Mouse (Mus musculus) heart, embryonic 13.5 days (tissue): Measurements from ENCODE around the gene Olfr641. TPM values are rescaled to one million over a fixed set of nuclear protein-coding genes. Genes with fewer than 3 reads are reported as not detected.

Experiments
- ATAC-seq: fragments of 200-750 bp; cut with Nextera tagmentation; 2 replicates; pipeline ENCODE4 v1.8.0; 2017; ENCODE audit warnings: moderate TSS enrichment; ENCODE audit not compliant: insufficient number of reproducible peaks, low FRiP score, low TSS enrichment; ENCODE audit errors: extremely low read depth
- H3K27ac ChIP-seq: fragments of 300-500 bp; sonication (generic); replicated peaks from 2 replicates; pipeline ENCODE4 v1.5.1; 2015; ENCODE audit warnings: moderate library complexity, mild to moderate bottlenecking, inconsistent platforms
- H3K27me3 ChIP-seq: fragments of 300-500 bp; sonication (generic); replicated peaks from 2 replicates; pipeline ENCODE4 v1.6.1; 2015; ENCODE audit warnings: mild to moderate bottlenecking, inconsistent platforms
- H3K36me3 ChIP-seq: fragments of 300-500 bp; sonication (generic); 2 replicates; pipeline ENCODE4 v1.6.1; 2015; ENCODE audit warnings: mild to moderate bottlenecking, inconsistent platforms
- H3K4me1 ChIP-seq: fragments of 300-500 bp; sonication (generic); 2 replicates; pipeline ENCODE4 v1.6.1; 2015; ENCODE audit warnings: inconsistent platforms
- H3K4me2 ChIP-seq: fragments of 300-500 bp; sonication (generic); 2 replicates; pipeline ENCODE4 v1.6.1; 2015; ENCODE audit warnings: inconsistent platforms, mild to moderate bottlenecking, moderate library complexity
- H3K4me3 ChIP-seq: fragments of 300-500 bp; sonication (generic); 2 replicates; pipeline ENCODE4 v1.5.1; 2015; ENCODE audit warnings: moderate library complexity, mild to moderate bottlenecking, inconsistent platforms
- H3K9ac ChIP-seq: fragments of 300-500 bp; sonication (generic); 2 replicates; pipeline ENCODE4 v1.6.1; 2015; ENCODE audit warnings: inconsistent platforms, mild to moderate bottlenecking, moderate library complexity
- H3K9me3 ChIP-seq: fragments of 300-500 bp; sonication (generic); 2 replicates; pipeline ENCODE4 v1.6.1; 2016; ENCODE audit warnings: inconsistent platforms
- WGBS: fragments of 180-500 bp; shearing (Covaris S2); methylation state at CpG from one replicate; pipeline ENCODE4 v1.1.7; 2015; ENCODE audit warnings: mixed read lengths; 5-methylcytosine and 5-hydroxymethylcytosine counted together
- polyA plus RNA-seq: library from polyadenylated mRNA; unstranded; fragments of >200 nt; fragmentation: Nextera tagmentation; extraction: Ambion mirVana; gene quantifications from 2 replicates; pipeline ENCODE4 v1.2.1, GENCODE M21; 2015

Gene Olfr641
- not detected in 2 replicates for polyA plus RNA-seq

DNA sequence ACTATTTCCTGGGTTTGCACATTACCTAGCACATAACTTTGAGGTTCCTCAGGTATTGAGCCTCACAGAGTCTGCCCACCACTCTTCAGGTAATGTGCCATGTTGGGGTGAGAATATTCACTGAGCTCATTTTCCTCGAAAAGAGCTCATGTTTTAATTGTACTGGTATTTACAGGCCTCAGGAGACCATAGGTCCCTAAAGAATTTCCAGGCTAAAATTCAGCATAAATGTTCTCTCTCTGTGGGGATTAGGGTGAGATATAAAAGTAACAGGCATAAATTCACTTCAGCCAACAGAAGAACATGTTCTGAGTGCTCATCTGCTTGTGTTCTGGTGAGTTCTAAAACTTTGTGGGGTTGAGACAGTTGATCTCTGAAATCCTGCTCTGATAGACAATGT lies at the start of gene Olfr641:
Olfr641 (plus strand) TSS at position 301 of the 400 bp plus-strand sequence.
- no peak for ATAC-seq
- WGBS: 62% methylated on average over 1 of the region's 1 CpGs
- H3K4me1 ChIP-seq: no peaks in the 10 kb centered on the region

DNA sequence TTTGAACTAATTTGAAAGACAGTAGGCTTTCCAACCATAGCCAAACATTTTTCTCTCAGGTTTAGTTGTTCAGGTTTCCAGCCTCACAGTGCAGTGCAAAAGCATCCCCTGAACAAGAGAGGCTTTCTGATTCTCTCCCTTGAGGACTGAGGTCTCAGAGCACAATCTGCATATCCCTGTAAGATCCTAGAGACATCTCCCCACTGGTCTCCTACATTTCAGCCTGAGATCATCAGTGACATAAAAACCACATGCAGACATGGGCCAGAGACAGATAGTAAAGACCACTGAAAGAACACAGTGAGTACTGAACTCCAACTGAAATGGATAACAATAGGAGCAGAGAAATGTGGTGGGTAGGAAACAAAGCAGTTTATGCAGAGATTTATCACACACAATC lies 36.8 kb upstream of the Olfr641 start, which contains the start of gene Olfr638:
Olfr638 (plus strand) TSS at position 301 of the 400 bp plus-strand sequence.
- Histone ChIP-seq H3K4me1 (no peaks in the 10 kb centered on the region), H3K9me3 (no peaks in the 10 kb centered on the region), H3K27ac (no peak within 1 kb of the TSS), H3K36me3 (no peaks in the 10 kb centered on the region), H3K9ac (no peak within 1 kb of the TSS), H3K4me3 (no peak within 1 kb of the TSS), H3K27me3 (no peaks in the 10 kb centered on the region), H3K4me2 (no peak within 1 kb of the TSS)
- no peak for ATAC-seq

More for the DNA sequence above, at the start of gene Olfr641:
- Histone ChIP-seq H3K4me3 (no peak within 1 kb of the TSS), H3K9ac (no peak within 1 kb of the TSS), H3K27me3 (no peaks in the 10 kb centered on the region), H3K9me3 (no peaks in the 10 kb centered on the region), H3K4me2 (no peak within 1 kb of the TSS), H3K27ac (no peak within 1 kb of the TSS), H3K36me3 (no peaks in the 10 kb centered on the region)

DNA sequence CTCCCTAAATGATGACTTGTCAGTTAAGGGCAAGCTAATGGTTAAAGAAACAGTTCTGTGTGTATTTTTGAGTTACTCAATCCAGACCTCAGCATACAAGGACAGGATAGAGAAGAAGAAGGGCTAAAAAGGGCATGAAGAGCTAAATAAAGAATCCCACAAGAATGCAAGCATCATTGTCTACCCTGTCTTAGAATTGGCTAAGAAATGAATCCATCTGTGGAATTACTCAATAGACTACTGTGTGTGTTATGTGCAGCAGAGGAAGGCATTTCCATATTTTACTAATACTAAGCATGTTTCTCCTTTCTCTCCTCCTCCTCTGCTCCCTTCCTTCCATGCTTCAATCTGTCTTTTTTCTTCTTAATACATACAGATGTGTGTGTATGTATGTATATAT lies 36.1 kb upstream of the Olfr641 start:
- no peak overlapping the region for H3K4me3 ChIP-seq
- no peaks in the 10 kb centered on the region for H3K9me3 ChIP-seq
- H3K27ac ChIP-seq: no peak overlapping the region
- no peaks in the 10 kb centered on the region for H3K27me3 ChIP-seq
- no peaks in the 10 kb centered on the region for H3K4me1 ChIP-seq
- no peak overlapping the region for H3K4me2 ChIP-seq
- ATAC-seq: no peak
- H3K9ac ChIP-seq: no peak overlapping the region
- no peaks in the 10 kb centered on the region for H3K36me3 ChIP-seq

DNA sequence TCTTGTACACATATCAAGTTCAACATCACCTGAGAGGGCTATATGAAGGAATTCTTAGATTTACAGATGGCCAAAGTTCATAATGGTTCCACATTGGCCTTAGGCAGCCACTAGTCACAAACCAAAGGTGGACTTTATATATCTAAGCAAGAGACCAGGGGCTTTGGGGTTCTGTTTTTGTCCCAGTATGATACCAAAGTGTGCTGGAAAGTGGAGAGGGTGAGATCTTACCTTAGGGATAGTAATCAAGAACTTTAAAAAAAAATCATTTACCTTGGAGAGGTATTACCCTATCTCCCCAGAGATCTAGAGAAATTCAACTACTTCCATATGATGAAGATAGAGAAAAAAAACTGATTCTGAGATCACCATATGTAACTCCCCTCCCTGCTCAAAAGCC lies 18.0 kb upstream of the Olfr641 start, which contains the start of gene Olfr639:
Olfr639 (minus strand) TSS at position 101 of the 400 bp plus-strand sequence.
- Histone ChIP-seq H3K36me3 (no peaks in the 10 kb centered on the region), H3K27me3 (no peaks in the 10 kb centered on the region), H3K4me3 (no peak within 1 kb of the TSS), H3K9me3 (no peaks in the 10 kb centered on the region), H3K4me2 (no peak within 1 kb of the TSS), H3K9ac (no peak within 1 kb of the TSS), H3K27ac (no peak within 1 kb of the TSS), H3K4me1 (no peaks in the 10 kb centered on the region)
- no peak for ATAC-seq

DNA sequence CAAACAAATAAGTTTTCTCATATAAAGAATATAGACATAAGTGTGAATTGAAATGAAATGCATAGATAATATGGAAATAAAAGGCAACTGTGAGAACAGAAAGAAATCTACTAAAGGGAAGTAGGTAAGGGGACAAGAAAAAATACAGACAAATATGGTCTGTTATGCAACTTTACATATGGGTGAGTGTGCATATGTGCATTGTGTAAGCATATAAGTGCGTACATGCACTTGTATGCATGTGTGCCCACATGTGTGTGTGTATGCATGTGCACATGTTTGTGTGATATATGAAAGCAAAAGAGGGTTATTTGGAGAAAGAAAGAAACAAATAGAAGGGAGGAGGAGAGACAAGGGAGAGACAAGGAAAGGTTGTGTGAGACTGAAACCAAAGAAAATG lies 16.3 kb upstream of the Olfr641 start:
- 80% methylated on average over 1 of the region's 1 CpGs for WGBS
- no peaks in the 10 kb centered on the region for H3K4me1 ChIP-seq
- no peak overlapping the region for H3K4me3 ChIP-seq
- ATAC-seq: no peak
- no peaks in the 10 kb centered on the region for H3K9me3 ChIP-seq
- H3K27ac ChIP-seq: no peak overlapping the region
- no peaks in the 10 kb centered on the region for H3K27me3 ChIP-seq
- H3K9ac ChIP-seq: no peak overlapping the region
- no peaks in the 10 kb centered on the region for H3K36me3 ChIP-seq
- no peak overlapping the region for H3K4me2 ChIP-seq

DNA sequence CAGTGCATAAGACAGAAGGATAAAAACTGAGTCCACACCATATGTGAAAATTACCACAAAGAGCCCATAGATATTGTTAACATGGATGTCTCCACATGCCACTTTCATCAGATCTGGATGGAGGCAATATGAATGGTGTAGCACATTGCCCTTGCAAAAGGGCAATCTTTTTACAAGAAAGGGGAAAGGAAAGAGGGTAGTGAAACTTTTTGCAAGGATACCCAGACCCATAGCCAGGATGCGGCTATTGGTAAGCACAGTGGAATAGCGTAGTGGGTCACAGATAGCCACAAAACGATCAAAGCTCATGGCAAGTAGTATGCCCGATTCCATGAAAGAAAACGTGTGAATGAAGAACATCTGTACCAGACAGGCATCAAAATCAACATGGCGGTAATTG lies 13.6 kb upstream of the Olfr641 start:
- H3K27ac ChIP-seq: no peak overlapping the region
- no peak overlapping the region for H3K4me2 ChIP-seq
- no peak for ATAC-seq
- no peaks in the 10 kb centered on the region for H3K4me1 ChIP-seq
- no peaks in the 10 kb centered on the region for H3K9me3 ChIP-seq
- no peak overlapping the region for H3K4me3 ChIP-seq
- H3K9ac ChIP-seq: no peak overlapping the region
- H3K36me3 ChIP-seq: no peaks in the 10 kb centered on the region
- H3K27me3 ChIP-seq: no peaks in the 10 kb centered on the region
- 87% methylated on average over 6 of the region's 6 CpGs for WGBS

DNA sequence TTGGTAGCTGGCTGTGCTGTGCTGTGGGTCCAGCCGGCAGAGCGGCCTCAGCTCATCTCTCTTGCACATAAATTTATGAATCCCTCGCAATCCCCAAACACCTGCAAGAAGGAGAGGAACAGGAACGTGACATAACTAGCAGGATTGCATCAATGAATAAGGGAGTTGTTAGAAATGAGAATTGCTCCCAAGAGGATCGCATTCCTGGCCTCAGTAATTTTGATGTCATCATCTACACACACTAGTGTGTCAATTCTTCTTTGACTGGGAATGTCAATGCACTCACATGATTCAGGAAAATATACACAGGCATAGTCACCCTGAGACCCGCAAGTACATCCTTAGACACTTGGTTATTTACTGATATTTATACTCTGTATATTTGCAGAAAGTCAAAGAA lies 9.8 kb upstream of the Olfr641 start, which contains the start of gene Olfr640:
Olfr640 (minus strand) TSS at position 101 of the 400 bp plus-strand sequence.
- Histone ChIP-seq H3K9ac (no peak within 1 kb of the TSS), H3K4me3 (no peak within 1 kb of the TSS), H3K4me2 (no peak within 1 kb of the TSS), H3K4me1 (no peaks in the 10 kb centered on the region), H3K27ac (no peak within 1 kb of the TSS), H3K9me3 (no peaks in the 10 kb centered on the region), H3K36me3 (no peaks in the 10 kb centered on the region), H3K27me3 (no peaks in the 10 kb centered on the region)
- no peak for ATAC-seq
- WGBS: 69% methylated on average over 6 of the region's 6 CpGs

DNA sequence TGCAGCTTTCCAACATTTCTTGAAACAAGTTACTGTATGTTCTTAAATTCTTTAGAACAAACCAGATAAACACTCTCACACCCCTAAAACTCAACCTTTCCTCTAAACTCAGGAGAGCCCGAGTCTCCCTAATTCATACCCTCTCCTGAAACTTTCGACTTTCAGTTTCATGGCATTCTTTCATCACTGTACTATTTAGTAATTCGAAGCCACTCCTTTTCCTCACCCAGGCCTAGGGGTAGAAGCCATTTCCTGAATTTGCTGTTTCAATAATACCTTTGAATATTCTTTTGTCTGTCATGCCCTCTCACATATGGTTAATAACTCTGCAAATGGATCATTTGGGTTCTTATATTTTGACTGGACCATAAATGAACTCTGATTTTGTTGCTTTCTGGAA lies 8.3 kb upstream of the Olfr641 start:
- no peaks in the 10 kb centered on the region for H3K9me3 ChIP-seq
- H3K4me3 ChIP-seq: no peak overlapping the region
- H3K36me3 ChIP-seq: no peaks in the 10 kb centered on the region
- no peak overlapping the region for H3K9ac ChIP-seq
- no peaks in the 10 kb centered on the region for H3K4me1 ChIP-seq
- H3K27ac ChIP-seq: no peak overlapping the region
- H3K27me3 ChIP-seq: no peaks in the 10 kb centered on the region
- no peak overlapping the region for H3K4me2 ChIP-seq
- WGBS: 64% methylated on average over 3 of the region's 3 CpGs
- no peak for ATAC-seq

DNA sequence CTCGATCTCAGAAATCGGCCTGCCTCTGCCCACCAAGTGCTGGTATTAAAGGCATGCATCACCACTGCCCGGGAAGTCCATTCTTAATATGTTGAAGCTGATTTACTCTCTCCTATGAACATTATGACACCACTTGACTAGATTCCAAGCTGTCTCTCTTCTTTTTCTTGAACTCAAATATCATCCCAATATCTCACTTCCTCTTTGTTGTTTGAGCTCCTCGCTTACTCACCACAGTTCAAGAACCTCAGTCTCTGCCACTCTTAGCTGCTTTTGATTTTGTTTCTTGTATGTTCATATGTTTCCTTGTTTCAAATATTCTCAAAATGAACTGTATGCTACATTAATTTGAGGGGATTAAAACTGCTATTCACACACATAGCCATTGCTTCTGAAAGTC lies 15.5 kb downstream of the Olfr641 start:
- H3K4me2 ChIP-seq: no peak overlapping the region
- 79% methylated on average over 4 of the region's 4 CpGs for WGBS
- no peaks in the 10 kb centered on the region for H3K36me3 ChIP-seq
- no peak overlapping the region for H3K27ac ChIP-seq
- H3K9me3 ChIP-seq: no peaks in the 10 kb centered on the region
- H3K9ac ChIP-seq: no peak overlapping the region
- no peak for ATAC-seq
- H3K4me3 ChIP-seq: no peak overlapping the region
- no peaks in the 10 kb centered on the region for H3K4me1 ChIP-seq
- no peaks in the 10 kb centered on the region for H3K27me3 ChIP-seq

DNA sequence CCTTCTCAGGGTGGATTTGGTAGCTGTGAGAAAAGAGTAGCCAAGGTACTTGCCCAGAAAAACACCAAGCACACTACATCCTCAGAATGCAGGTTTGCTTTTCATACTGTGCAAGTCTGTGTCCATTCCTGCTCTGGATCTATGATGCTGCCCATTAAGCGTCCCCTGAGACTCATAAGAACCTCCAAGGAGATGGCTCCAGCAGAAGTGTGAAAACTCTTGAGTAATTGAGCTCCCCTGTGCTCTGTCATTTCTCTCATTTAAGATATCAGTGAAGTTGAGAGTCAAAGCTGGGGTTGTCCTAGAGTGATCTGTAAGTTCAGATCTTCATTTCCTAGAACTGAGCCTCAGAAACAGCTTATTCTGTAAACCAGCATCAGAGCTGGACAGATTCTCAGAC lies 17.3 kb downstream of the Olfr641 start, which contains the start of gene Olfr642:
Olfr642 (minus strand) TSS at position 101 of the 400 bp plus-strand sequence.
- H3K4me1 ChIP-seq: no peaks in the 10 kb centered on the region
- no peak within 1 kb of the TSS for H3K9ac ChIP-seq
- WGBS: 52% methylated on average over 1 of the region's 1 CpGs
- H3K27me3 ChIP-seq: no peaks in the 10 kb centered on the region
- no peak within 1 kb of the TSS for H3K4me2 ChIP-seq
- H3K27ac ChIP-seq: no peak within 1 kb of the TSS
- no peaks in the 10 kb centered on the region for H3K36me3 ChIP-seq
- no peaks in the 10 kb centered on the region for H3K9me3 ChIP-seq
- H3K4me3 ChIP-seq: no peak within 1 kb of the TSS
- ATAC-seq: no peak

DNA sequence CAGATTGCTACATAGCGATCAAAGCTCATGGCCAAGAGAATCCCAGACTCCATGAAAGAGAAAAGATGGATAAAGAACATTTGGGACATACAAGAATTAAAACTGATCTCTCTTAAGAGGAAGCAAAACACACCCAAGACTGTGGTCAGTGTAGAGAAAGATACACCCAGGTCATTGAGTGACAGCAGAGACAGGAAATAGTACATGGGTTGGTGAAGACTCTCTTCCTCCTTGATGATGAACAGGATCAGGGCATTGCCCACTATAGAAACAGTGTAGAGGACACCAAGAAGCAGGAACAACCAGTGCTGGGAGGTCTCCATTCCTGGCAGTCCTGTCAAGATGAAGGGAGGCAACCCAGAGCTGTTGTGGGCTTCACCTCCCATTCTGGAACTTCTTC lies 24.0 kb downstream of the Olfr641 start:
- Histone ChIP-seq H3K27me3 (no peaks in the 10 kb centered on the region), H3K4me3 (no peak overlapping the region), H3K4me1 (no peaks in the 10 kb centered on the region), H3K9me3 (no peaks in the 10 kb centered on the region), H3K27ac (no peak overlapping the region), H3K4me2 (no peak overlapping the region), H3K36me3 (no peaks in the 10 kb centered on the region), H3K9ac (no peak overlapping the region)
- no peak for ATAC-seq
- WGBS: 75% methylated on average over 1 of the region's 1 CpGs

DNA sequence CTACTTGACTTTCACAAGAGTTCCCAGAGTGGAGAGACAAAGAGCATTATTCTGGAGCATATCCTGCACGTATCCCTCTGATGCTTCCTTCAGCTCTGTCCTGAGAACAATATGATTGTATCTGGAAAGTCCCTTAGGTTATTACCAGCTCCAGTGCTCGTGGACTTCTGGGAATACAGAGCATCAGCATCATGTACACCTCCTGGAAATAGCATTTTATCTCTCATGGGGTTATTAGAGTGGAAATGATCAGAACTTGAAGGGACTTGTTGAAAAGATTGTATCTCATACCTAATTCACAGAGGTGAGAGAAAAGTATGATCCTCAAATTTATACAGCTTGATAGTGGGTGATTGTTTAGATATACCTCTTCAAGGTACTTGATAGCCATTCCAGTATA lies 26.1 kb downstream of the Olfr641 start, which contains the start of gene 4930516K23Rik:
4930516K23Rik (minus strand) TSS at position 101 of the 400 bp plus-strand sequence.
- H3K36me3 ChIP-seq: no peaks in the 10 kb centered on the region
- H3K27ac ChIP-seq: no peak within 1 kb of the TSS
- 45% methylated on average over 2 of the region's 2 CpGs for WGBS
- no peaks in the 10 kb centered on the region for H3K9me3 ChIP-seq
- ATAC-seq: no peak
- H3K4me3 ChIP-seq: no peak within 1 kb of the TSS
- H3K27me3 ChIP-seq: no peaks in the 10 kb centered on the region
- no peak within 1 kb of the TSS for H3K4me2 ChIP-seq
- H3K4me1 ChIP-seq: no peaks in the 10 kb centered on the region
- H3K9ac ChIP-seq: no peak within 1 kb of the TSS
